Mouse (Mus musculus) liver, postnatal 0 days (tissue): ENCODE results near the gene Nectin2.

Experiments used
- CTCF ChIP-seq: sonication (generic); IDR thresholded peaks from 2 replicates; pipeline ENCODE4 v1.5.1; 2016; ENCODE audit warnings: antibody characterized with exemption, low read depth
- EP300 ChIP-seq: IDR thresholded peaks from 2 replicates; pipeline ENCODE4 v1.6.1; 2016; ENCODE audit warnings: antibody characterized with exemption, low read depth, mild to moderate bottlenecking

GRCm38 (mm10) chr7:19762283-19762682 lies 12.0 kb upstream of the Nectin2 start:
- no peak for TF ChIP-seq CTCF
- TF ChIP-seq EP300, result no peak
